Mouse (Mus musculus) heart, adult 8-10 months (tissue): Measurements from ENCODE around the gene Gm6020. TPM values are rescaled to one million over a fixed set of nuclear protein-coding genes. Genes with fewer than 3 reads are reported as not detected.
"Not testable (repeated sequence)": the region's sequence is repeated elsewhere in the genome, so short reads cannot be mapped to it uniquely, and the experiment has no call there.

Experiments
- DNase-seq: peaks from one replicate; pipeline ENCODE4 v3.0.0; 2022; ENCODE audit warnings: low spot score
- total RNA-seq, 4 experiments: library from RNA; stranded (reverse); gene quantifications; 2 replicates each; pipeline ENCODE4 v1.2.4; 2022

The Gm6020 gene
- not detected for total RNA-seq

DNA sequence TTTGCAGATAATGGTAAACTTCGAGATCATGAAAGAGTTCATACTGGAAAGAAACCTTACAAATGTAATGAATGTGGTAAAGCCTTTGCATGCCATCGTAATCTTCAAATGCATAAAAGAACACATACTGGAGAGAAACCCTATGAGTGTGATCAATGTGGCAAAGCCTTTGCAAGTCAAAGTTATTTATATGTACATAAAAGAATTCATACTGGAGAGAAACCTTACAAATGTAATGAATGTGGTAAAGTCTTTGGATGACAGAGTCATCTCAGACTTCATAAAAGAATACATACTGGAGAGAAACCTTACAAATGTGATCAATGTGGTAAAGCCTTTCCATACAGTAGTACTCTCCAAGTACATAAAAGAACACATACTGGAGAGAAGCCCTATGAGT lies at the start of gene Gm6020:
TSS of gene Gm6020 (plus strand) at position 301 of the 400 bp plus-strand sequence.
- DNase-seq = not testable (repeated sequence)

DNA sequence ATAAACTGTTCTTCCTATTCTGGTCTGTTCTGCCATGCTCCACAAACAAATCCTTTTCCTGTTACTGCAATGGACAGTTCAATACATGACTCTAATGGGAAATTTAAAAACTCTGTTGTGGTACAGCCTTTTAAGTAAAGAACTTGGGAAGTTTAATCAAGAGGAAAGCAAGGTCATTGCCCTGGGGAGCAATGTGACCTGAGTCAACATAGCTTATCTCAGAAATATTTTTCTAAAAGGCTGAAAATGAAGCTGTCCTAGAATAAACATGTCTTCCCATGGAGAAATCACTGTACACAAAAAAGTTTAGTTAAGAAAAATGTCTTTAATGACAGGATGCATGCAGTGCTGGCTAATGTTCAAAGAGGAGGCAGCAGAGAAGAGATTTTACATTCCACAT lies 45.0 kb upstream of the Gm6020 start:
- DNase-seq = no peak

DNA sequence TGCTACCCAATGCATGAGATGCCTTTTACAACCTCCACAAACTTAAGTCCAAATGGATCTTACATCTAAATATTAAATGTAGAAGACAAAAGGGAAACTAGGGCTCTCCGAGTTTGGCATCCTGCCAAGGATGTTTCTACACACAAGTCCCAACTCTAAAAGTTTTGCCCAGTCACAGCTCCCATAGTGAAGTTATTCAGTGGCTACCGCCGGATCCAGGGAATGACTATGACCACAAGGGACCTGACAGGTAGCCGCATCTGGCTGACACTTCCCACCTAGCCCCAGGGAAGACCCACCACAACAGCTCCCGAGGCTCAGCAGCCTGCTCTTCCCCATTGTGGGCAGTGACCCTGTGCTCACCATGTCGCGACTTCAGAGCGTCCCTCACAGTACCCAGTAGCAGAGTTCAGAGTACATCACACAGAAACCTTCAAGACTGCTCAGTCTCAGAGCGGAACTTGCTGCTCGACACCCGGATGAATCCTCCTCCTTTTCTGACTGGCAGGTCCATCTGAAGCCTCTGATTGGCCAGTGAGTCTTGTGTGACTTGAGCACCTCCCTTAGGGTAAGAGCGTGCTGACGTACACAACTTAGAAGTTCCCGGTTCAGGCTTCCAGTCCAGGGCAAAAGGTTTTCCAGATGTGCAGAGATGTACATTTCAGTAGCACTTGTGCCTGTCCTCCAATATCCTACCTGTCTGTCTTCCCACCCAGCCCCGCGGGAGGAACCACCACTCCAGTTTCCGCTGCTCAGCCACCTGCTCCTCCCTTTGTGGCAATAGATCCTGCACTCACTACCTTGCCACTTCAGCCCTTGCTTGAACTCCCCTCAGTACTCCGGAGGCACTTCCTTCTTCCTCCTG lies 43.1 kb upstream of the Gm6020 start, which contains the start of gene Zfp950:
TSS of gene Zfp950 (minus strand) at position 499 of the 865 bp plus-strand sequence.
- DNase-seq = peak; percentile 94

DNA sequence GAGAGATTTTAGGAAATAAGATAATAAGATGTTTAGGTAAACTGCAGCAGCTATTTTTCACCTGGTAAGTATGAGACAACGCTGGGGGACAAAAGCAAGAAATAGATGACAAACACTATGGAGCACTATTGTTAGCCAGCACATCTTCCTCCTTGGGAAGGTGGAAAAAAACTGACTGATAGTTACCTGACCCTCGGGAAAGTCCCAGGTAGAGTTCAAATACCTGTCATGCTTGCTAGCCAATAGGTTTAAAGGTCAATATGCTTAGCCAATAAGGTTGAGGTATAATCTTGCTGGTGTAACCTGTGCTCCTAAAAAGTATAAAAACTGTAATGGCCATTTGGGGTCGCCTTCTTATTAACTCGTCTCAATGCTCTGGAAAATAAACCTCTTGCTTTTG lies 42.4 kb upstream of the Gm6020 start:
- no peak for DNase-seq

DNA sequence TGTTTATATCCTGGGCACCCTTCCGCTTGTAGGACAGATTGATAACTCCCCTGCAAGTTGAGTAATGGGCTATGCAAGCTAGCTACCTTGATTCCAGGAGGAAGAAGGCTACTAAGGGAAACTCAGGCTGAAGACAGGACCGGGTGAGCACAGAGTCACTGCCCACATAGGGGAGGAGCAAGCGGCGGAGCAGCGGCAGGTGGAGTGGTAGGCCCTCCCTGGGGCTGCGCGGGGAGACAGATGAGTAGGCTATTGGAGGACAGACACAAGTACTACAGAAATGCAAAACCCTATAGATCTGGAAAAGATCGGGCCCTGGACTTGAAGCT lies 32.4 kb upstream of the Gm6020 start:
- DNase-seq = no peak

DNA sequence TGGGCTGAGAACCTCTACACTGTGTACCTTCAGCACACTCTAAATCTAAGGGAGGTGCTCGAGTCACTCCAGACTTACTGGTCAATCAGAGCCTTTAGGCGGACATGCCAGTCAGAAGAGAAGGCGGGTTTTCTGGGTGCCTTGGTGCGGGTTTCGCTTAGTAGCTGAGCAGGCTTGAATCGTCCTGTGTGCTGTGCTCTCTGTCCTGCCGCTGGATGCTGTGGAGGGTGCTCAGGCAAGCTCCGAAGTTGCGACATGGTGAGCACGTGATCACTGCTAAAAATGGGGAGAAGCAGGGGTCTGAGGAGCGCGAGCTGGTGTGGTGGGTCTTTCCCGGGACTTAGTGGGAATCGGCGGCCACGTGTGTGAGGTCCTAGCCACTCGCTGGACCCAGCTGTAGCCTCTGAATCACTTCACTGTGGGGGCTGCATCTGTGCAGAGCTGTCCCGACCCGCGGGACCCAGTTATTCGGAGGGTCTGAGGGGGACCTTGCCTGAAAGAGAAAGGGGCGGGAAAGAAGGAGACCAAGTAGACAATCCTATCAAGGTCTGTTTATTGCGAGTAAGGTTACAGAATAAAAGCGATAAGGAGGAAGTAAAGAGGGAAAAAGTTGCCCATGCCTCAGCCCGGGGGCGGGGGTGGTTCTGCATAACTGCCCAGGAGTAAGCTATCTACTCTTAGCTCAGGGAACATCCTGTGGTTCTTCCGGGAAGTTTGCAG lies 31.8 kb upstream of the Gm6020 start:
- DNase-seq = no peak

DNA sequence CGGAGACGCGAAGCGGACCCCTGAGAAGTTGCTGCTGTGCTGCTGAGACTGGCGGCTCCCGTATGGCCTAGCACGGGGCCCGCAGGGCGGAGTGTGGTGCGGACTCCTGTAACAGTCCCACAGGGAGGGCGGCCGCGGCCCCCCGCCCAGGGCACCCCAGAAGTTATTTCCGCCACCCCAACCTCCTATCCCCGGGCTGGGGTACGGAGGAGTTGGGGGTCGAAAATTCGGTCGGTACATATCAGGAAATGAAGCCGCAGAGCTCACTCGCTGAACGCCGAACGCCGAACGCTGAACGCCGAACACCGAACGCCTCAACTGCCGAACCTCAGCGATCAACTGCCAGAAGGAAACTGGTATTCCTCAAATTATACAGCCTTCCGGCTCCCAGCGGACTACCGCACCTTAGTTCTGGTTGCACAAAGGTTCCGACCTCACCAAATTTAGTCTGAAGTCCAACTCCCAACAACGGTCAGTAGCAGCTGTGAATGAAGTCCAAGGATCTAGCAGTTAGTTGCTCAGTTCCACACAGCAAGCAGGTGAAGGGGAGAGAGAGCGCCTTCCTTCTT lies 7.8 kb upstream of the Gm6020 start, which contains the start of gene Gm7102:
TSS of gene Gm7102 (minus strand) at position 554 of the 569 bp plus-strand sequence.
- no peak for DNase-seq

DNA sequence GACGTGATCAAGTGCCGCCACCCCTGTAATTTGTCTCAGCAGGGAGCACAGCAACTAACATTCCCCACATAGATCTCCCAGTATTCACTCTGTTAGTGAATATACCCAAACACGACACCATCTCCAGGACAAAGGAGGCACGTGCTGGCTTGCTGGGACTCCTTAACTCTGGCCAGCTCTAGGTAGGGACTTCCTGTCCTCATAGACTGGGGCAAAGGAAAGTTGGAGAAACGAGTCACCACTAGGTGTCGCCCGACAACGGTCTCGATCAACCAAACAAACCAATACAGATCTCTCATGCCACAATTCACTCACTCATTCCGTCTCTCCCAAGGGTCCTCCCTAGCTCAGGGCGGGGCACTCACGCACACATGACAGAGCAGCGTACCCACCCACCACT lies 15.6 kb downstream of the Gm6020 start:
- peak; percentile 90 for DNase-seq

DNA sequence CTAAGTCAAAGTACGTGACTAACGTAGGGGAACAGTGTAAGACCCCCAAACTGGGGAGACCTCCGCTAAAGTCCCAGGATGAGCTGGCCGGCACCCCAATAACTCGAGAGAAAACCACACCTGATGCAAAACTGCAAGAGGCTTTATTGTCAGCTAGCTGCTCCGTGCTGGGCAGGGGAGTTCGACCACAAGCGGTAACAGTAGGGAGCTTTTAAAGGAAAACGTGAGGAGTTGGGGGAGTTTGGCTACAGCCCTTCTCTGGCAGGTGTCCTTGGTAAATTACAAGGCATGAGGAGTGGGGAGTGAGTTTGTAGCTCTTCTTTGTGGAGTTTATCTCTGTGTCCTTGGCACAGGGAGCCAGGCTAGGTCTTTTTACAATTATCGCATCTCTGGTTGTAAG lies 16.1 kb downstream of the Gm6020 start:
- DNase-seq = peak; percentile 42

DNA sequence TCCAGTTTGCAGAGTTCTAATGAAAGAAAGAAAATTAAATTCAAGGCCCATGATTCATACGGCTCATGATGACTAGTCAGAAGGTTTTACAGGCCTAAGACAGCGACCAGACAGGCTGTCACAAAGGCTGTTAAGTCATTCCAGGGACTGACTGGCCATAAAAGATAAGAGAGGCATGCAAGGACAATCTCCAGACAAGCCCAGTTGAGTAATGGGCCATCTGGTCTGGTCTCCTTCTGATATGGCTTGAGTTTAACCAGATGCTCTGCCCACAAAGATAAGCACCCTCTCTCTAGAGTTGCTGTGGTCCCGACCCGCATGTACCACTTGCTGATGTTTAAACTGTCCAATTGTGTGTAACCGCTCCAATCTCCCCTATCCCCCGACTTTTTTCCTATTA lies 23.8 kb downstream of the Gm6020 start:
- not testable (repeated sequence) for DNase-seq

DNA sequence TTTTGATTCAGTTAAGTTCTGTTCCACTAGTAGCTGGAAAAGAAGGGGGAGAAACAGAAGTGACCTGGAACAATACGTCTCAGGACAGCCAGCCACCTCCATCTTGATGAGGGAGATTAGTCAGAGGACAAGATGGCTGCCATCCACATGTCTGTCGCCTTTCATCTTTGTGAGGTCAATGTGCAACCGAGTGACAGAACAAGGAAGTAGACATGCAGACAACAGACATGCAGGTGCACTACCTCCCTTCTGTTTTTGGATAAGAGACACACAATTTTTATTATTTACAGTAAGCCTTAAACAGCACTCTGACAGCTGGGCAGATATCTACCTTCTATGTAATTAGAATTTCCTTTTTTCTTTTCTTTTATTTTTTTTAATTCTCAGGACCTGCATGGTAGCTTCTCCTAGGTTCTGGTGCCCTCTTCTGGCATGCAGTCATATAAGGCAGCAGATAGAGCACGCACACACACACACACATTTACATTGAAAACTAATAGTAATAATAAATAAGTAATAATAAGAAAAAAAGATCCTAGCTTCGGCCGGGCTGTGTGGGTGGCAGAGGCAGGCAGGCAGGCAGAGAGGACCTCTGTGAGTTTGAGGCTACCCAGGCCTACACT lies 40.1 kb downstream of the Gm6020 start:
- no peak for DNase-seq

DNA sequence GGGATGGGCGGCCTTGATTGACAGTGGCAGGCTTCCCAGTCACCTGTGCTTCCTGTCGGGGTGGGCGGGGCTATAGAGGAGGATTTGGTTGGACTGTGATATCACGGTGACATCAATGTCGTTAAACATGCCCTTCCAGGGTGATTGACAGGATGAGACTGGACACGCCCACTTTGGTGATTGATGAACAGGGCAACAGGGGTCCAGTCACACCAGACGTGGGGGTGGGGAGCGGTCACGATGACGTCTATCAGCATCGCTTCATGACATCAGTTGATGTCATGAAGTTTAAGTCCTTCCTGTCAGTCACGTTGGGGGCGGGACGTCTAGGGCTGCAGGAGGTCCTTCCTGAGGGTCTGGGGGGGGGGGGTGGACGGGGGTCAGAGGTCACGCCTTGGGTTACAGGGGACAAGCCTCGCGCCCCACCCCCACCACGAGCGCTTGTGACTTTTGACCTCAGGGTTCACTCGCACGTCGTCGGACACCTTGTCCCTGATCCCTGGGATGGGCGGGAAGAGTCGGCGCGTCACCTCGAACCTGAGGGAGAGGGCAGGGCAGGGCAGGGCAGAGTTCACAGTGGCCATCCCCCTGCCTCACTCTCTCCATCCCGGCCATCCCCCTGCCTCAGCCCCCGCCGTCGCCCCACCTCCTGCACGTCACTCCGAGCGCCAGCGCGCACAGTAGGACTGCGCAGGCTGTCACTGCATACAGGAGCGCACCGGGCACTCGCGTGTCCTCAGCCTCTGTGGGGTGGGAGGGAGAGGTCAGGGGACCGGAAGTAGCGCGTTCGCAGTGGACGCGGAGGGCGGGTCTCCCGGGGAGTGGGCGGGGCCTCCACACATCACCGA lies 41.2 kb downstream of the Gm6020 start:
- no peak for DNase-seq

DNA sequence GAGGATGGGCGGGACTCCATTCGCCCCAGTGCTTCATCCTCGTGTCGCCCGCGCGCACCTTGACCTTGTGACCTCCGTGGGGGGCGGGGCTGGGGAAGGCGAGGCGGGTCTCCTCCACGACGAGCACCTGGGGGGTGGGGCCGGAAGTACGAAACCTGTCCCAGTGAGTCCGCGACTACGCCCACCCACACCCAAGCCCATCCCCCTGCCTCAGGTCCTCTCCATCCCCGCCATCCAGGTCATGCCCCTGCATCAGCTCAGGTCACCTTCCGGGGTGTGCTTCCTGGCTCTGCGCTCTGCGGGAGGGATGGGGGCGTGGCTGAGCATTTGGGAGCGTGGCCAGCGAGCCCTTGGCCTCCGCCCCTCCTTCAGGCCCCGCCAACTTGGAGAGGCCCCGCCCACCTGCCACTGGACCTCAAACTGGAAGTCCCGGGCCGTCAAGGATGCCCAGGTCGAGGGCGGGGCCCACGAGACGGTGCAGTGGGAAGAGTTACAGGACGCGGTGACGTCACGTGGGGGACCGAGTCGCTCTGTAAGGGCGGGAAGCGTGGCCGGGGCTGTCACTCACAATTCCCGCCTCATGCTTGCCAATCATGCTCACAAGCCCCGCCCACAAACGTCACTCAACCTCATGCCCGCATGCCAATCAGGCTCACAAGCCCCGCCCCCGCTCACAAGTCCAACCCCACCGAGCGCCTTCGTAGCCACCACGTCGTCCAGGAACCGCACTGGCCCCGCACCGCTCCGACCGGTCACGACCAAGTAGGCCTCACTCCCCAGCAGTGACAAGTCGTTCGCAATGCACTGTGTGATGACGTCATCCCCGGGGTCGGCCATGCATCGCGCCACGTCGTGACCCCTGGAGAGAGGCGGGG lies 42.1 kb downstream of the Gm6020 start:
- no peak for DNase-seq

DNA sequence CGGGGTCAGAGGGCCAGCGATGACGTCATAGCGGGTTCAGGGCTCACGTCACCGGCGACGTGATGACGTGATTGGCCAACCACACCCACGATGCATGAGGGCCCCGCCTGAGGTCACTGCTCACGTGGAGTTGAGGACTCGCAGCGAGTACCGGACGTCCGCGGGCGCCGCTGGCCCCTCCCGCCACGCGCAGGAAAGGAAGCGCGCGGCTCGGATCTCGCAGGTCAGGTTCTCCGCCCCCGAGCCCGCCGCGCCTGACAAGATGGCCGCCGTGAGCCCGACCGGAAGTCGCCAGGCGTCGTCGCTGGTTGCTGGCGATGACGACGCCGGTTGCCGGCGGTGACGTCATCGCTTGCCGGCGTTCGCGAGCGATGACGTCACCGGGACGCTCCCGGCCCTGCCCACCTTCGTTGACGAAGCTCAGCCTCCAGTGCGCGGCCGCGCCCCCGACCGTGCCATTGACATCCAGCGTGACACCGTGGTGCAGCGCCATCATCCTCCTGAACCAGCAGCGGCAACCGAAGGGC lies 42.8 kb downstream of the Gm6020 start:
- no peak for DNase-seq

DNA sequence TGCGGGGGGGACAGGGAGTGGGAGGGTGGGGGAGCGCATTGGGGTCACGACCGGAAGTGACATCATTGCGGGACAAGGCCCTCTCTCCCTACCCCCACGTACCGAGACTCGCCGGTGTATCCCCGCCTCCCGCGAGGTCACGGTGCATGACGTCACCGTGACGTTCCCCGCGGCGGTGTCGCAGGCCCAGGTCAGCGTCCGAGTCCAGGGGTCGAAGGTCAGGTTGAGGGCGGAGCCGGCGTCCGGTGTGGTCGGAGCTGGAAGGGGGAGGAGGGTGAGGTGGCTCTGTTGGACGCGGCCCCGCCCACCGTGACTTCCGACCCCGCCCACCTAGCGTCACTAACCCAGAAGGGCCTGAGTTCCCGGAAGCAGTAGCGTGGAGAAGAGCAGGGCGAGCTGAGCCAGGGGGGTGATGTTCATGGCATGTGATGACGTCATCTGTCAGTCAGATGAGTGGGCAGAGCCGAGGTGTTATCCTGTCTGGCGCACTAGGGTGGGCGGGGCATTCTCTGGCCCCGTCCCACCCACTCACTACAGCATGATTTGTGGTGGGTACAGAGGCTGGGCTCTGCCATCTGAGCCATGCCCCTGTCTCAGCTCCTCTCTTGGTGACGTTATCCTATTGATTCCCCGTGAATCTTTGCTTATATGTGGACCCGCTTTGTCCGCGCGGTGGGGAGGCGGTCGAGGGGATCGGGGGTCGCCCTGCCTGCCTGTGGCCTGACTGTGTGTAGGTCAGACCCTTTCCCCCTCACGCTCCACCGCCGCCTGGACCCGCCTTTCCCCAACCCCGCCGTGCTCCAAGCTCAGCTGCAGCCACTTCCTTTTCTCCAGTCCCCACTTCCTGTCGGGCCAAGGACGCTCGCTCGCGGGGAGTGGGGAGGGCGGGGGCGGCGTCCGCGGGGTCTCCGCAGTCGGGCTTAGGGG lies 43.5 kb downstream of the Gm6020 start:
- peak; percentile 66 for DNase-seq

DNA sequence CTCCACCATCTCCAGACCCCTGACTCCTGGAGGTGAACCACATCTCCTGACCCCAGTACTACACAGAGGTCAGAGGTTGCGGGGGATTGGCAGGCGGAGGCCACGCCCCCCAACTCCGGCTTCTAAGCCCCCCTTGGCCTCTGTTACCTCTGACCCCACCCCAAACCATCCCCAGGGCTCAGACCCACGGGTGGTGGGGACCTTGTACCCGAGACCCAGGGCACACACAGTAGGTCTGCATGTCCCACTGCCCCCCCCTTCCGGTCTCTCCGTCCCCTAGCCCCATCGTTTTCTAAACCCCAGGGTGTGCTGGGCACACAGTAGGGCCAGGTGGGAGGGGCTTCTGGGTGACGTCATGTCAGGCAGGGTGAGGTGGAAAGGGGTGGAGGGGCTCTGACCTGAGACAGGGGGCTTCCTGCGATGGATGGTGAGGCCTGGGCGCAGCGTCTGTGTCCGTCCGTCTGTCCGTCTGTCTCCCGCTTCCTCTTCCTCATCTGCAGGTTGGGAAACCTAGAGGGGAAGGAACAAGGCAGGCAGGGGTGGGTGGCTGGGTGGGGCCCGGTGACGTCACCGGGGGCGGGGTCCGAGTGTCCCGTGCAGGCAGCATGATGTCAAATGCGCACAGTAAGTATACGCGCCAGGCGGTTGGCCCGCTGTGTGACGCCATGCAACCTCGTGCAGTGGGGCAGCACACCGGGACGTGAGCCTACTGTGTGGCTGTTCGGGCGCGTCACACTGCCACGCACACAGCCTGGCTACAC lies 44.4 kb downstream of the Gm6020 start, which contains the start of gene Csf2ra:
TSS of gene Csf2ra (minus strand) at position 489 of the 761 bp plus-strand sequence.
- no peak for DNase-seq
